Mouse (Mus musculus) MEL (cell line): Measurements from ENCODE around the gene Btn1a1. TPM values are rescaled to one million over a fixed set of nuclear protein-coding genes. Genes with fewer than 3 reads are reported as not detected.

ENCODE experiments used
- DNase-seq: peaks from one replicate; pipeline ENCODE4 v3.0.0; 2011; ENCODE audit warnings: low read depth, low spot score
- H3K27ac ChIP-seq: 2 replicates; pipeline ENCODE4 v1.5.1; 2012; ENCODE audit warnings: low read depth, mild to moderate bottlenecking, control low read depth, low read length, moderate library complexity; ENCODE audit not compliant: control insufficient read depth
- H3K27me3 ChIP-seq, 2 experiments: fragments of 150-350 bp in 1 of 2; sonication (generic) in 1 of 2; 2 replicates each; pipeline ENCODE4 v1.6.1; 2012; ENCODE audit warnings: low read length in 2 of 2, mild to moderate bottlenecking in 2 of 2, improper control_type of control experiment in 1 of 2, moderate library complexity in 1 of 2; ENCODE audit not compliant: insufficient read depth in 2 of 2, control insufficient read depth in 1 of 2
- H3K36me3 ChIP-seq, 2 experiments: 2 replicates each; pipeline ENCODE4 v1.6.1; 2012 to 2014; ENCODE audit warnings: low read length in 2 of 2, improper control_type of control experiment in 1 of 2, inconsistent platforms in 1 of 2, mild to moderate bottlenecking in 1 of 2; ENCODE audit not compliant: insufficient read depth in 2 of 2, control insufficient read depth in 1 of 2
- H3K4me1 ChIP-seq, 2 experiments: fragments of 150-350 bp in 1 of 2; sonication (generic) in 1 of 2; 2 replicates each; pipeline ENCODE4 v1.6.1; 2012; ENCODE audit warnings: low read length in 2 of 2, improper control_type of control experiment in 1 of 2, mild to moderate bottlenecking in 1 of 2; ENCODE audit not compliant: insufficient read depth in 2 of 2, control insufficient read depth in 1 of 2
- H3K4me3 ChIP-seq, 2 experiments: fragments of 150-350 bp in 1 of 2; sonication (generic) in 1 of 2; 2 replicates each; pipeline ENCODE4 v1.5.1; 2012; ENCODE audit warnings: low read depth in 2 of 2, low read length in 2 of 2, mild to moderate bottlenecking in 2 of 2, moderate library complexity in 2 of 2, control low read depth in 1 of 2, improper control_type of control experiment in 1 of 2; ENCODE audit not compliant: control insufficient read depth in 1 of 2, insufficient read depth in 1 of 2
- H3K79me2 ChIP-seq: 2 replicates; pipeline ENCODE4 v1.6.1; 2012; ENCODE audit warnings: mild to moderate bottlenecking, low read length, moderate library complexity; ENCODE audit not compliant: control insufficient read depth, poor library complexity, insufficient read depth
- H3K9ac ChIP-seq: 2 replicates; pipeline ENCODE4 v1.6.1; 2012; ENCODE audit warnings: low read depth, mild to moderate bottlenecking, control low read depth, low read length, moderate library complexity; ENCODE audit not compliant: control insufficient read depth, poor library complexity, severe bottlenecking
- H3K9me3 ChIP-seq: fragments of 150-350 bp; sonication (generic); replicated peaks from 2 replicates; pipeline ENCODE4 v1.6.1; 2012; ENCODE audit warnings: mild to moderate bottlenecking, low read length, improper control_type of control experiment, moderate library complexity; ENCODE audit not compliant: insufficient read depth
- CHD1 ChIP-seq: IDR thresholded peaks from 2 replicates; pipeline ENCODE4 v1.6.1; 2012; ENCODE audit warnings: low read depth, mild to moderate bottlenecking, inconsistent platforms, low read length, improper control_type of control experiment
- GATA1 ChIP-seq: IDR thresholded peaks from 2 replicates; pipeline ENCODE4 v1.6.1; 2011; ENCODE audit warnings: low read depth, low read length, improper control_type of control experiment
- MAX ChIP-seq: IDR thresholded peaks from 2 replicates; pipeline ENCODE4 v1.6.1; 2011; ENCODE audit warnings: low read length, improper control_type of control experiment
- MYC ChIP-seq: IDR thresholded peaks from 2 replicates; pipeline ENCODE4 v1.6.1; 2011; ENCODE audit warnings: low read depth, mild to moderate bottlenecking, low read length, improper control_type of control experiment, moderate library complexity
- SIN3A ChIP-seq: IDR thresholded peaks from 2 replicates; pipeline ENCODE4 v1.6.1; 2012; ENCODE audit warnings: low read length, improper control_type of control experiment, inconsistent platforms
- TAL1 ChIP-seq: IDR thresholded peaks from 2 replicates; pipeline ENCODE4 v1.6.1; 2012; ENCODE audit warnings: mild to moderate bottlenecking, inconsistent platforms, low read length, moderate library complexity, mixed read lengths
- TBP ChIP-seq: IDR thresholded peaks from 2 replicates; pipeline ENCODE4 v1.8.0; 2011; ENCODE audit warnings: low read depth, low read length, improper control_type of control experiment
- polyA plus RNA-seq, 2 experiments: library from polyadenylated mRNA; stranded (reverse) in 1 of 2; unstranded in 1 of 2; fragments of >175 nt in 1 of 2; fragments of >200 nt in 1 of 2; gene quantifications; 2 replicates each; pipeline versions ENCODE4 v1.2.1 to v1.2.4; 2012; ENCODE audit warnings: low replicate concordance in 2 of 2, low read depth in 1 of 2; ENCODE audit not compliant: insufficient read length in 2 of 2, insufficient read depth in 1 of 2, missing spikeins in 1 of 2
- total RNA-seq: library from RNA; depleted of rRNA; stranded (reverse); fragments of 300-350 nt; gene quantifications from 2 replicates; pipeline ENCODE4 v1.2.3, GENCODE M21; 2012

Btn1a1 gene
- total and polyA plus RNA-seq, 3 experiments = 0.25 TPM; not detected in 2

DNA sequence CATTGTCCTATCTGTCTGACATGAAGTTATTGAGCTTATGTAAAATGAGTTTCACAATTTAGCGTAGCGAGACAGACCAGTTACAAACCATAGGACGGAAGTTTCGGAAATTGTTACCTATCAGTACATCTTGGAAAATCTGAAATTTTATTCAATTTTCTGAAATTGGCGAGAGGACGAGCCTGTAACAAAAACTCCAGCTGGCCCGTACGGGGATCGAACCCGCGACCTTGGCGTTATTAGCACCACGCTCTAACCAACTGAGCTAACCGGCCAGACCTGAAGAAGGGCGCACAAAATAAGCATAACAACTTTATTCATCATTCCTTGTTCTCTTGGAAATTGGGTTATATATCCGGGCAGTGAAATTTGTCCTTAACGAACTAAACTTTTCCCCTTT, 27.8 kb downstream of the Btn1a1 start:
- no peak overlapping the region for H3K27ac ChIP-seq
- no peaks in the 10 kb centered on the region for H3K9me3 ChIP-seq
- H3K4me1 ChIP-seq = peaks cover 0 to 7% of the 10 kb centered on the region in 2 experiments; a peak in 1 of 4 replicates
- H3K27me3 ChIP-seq = no peaks in the 10 kb centered on the region
- no peaks in the 10 kb centered on the region; the same call in 1 of the 2 replicates for H3K79me2 ChIP-seq
- no peaks in the 10 kb centered on the region for H3K36me3 ChIP-seq
- peak overlapping the region; percentile 48 to 71 for H3K4me3 ChIP-seq
- H3K9ac ChIP-seq = peak overlapping the region; percentile 68
- TF ChIP-seq MAX (no peak), MYC (no peak), GATA1 (peak; percentile 38), TAL1 (no peak), TBP (peak; percentile 100)
- DNase-seq = peak; percentile 85

DNA sequence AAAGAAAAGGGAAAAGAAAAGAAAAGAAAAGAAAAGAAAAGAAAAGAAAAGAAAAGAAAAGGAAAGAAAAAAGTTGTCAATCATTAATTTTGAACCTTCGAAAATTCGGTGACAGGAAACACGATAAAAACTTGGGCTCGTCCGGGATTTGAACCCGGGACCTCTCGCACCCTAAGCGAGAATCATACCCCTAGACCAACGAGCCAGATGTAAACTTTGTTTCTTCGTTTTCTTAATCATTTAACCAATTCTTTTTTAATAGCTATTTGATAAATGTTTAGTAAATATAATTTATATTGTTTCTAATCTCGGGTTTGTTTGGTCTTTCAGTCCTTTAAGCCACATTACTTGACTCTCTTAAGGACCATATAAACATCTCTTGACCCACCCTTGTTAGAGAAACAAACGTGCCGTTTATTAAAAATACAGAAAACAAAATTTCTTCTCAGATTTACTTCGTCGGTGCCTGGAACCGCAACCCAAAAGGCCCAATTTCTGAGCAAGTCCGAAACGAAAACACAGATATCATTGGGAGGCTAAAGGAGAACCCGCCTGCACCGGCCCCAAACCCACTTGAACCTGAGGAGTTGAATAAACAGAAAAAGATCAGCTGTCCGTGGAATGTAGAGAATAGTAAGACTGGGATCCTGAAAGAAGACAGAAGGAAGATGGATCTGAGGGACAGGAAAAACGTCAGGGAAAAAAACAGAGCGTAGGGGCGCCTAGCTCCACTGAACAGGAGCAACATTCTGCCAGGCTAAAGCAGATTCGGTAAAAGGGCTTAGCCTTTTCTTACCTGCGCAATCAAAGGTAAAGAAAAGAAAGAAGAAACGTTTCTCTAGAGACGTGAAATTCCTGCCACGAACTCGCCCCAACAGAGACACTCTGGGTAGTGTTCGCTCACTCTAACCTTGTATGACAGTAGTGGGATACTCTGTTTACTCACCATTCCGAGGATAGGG, 28.6 kb downstream of the Btn1a1 start:
- H3K27me3 ChIP-seq = no peaks in the 10 kb centered on the region
- peak overlapping the region; percentile 46 to 71 for H3K4me3 ChIP-seq
- H3K4me1 ChIP-seq = peaks cover 0 to 4% of the 10 kb centered on the region in 2 experiments; a peak in 1 of 4 replicates
- DNase-seq = peak; percentile 73
- peak overlapping the region; percentile 68 for H3K9ac ChIP-seq
- no peaks in the 10 kb centered on the region; the same call in 1 of the 2 replicates for H3K79me2 ChIP-seq
- H3K36me3 ChIP-seq = no peaks in the 10 kb centered on the region
- peak overlapping the region; percentile 11; the same call in 1 of the 2 replicates for H3K27ac ChIP-seq
- H3K9me3 ChIP-seq = no peaks in the 10 kb centered on the region
- TF ChIP-seq TBP (peak; percentile 99), CHD1 (no peak), GATA1 (peak; percentile 43; the same call in 1 of the 2 replicates)

DNA sequence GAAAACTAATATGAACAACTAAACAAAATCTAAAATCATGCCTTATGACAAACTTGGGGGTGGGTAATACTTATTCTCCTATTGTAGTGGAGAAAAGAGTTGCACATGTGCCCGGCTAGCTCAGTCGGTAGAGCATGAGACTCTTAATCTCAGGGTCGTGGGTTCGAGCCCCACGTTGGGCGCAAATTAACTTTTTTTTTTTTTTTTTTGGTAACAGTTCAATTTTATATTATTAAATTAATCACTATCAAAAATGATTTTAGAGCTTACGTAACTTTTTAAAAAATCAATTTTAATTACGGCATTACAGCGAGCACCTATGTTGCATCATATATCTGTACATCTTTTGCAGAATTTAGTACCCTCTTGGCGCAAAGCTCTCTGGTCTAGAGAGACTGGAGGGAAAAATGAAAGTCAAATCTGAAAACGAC, 29.5 kb downstream of the Btn1a1 start:
- peak; percentile 81 for DNase-seq
- Histone ChIP-seq H3K27me3 (no peaks in the 10 kb centered on the region), H3K9me3 (no peaks in the 10 kb centered on the region), H3K4me1 (peaks cover 0 to 4% of the 10 kb centered on the region in 2 experiments; a peak in 1 of 4 replicates), H3K4me3 (peak overlapping the region; percentile 65 to 83), H3K9ac (no peak overlapping the region), H3K36me3 (no peaks in the 10 kb centered on the region), H3K27ac (no peak overlapping the region), H3K79me2 (no peaks in the 10 kb centered on the region; the same call in 1 of the 2 replicates)
- TF ChIP-seq SIN3A (no peak), TBP (peak; percentile 100)
